ENCODE assay signal across 8 mouse cellular contexts in the genomic region with DNA sequence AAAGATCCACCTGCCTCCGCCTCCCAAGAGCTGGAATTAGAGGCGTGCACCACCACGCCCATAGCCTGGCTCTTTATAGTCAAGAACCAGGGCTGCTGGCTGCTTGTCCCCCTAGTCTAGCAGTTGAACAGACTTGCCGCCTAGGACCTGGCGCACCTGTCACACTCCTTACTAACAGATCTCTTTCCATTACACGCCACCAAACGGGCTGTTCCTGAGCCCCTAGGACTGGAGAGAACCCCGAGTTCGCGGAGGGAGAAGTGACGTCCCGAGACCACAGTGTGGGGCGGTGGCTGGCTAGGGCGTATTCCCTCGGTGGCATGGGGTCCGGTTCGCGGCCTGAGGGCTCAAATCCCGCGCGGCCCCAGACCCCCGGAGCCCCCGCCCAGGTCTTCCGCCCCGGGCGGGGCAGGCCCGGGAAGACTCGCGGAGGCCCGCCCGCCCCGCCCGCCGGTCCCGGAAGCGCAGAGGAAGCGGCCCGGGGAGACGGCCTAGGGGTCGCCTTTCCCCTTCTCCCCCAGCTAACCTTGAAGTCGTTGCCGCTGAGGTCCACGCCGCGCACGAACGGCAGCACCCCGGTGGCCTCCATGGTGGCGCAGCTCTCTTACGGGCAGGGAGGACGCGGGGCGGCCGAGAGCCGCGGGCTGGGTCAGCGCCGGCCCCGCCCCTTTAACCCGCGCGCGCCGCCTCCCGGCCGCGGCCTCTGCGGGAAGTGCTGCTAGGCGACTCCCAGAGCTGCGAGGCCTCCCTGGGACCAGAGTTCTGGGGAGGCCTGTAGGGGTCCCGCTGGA. TPM values are rescaled to one million over a fixed set of nuclear protein-coding genes. Genes with fewer than 3 reads are reported as not detected.
DNase-seq lines count a peak whose midpoint lies in the region; ATAC-seq and TF ChIP-seq lines count a peak whose summit lies in the region.

TSS of gene Flii (minus strand) at position 663 of the 791 bp plus-strand sequence.

- DNase-seq in CD4-positive, CD25-positive, alpha-beta regulatory T cell, adult 2 months (ENCODE audit: low read depth, low spot score): peak; percentile 87
- peak; percentile 82 for DNase-seq in brain, embryonic 14.5 days (ENCODE audit: low read depth)
- DNase-seq in kidney, postnatal 0 days (ENCODE audit: low spot score): peak; percentile 88
- peak; percentile 78 for DNase-seq in liver, embryonic 13.5 days
- peak; percentile 81 for DNase-seq in neural tube, embryonic 10.5 days (ENCODE audit: extremely low spot score, low spot score)

- no peaks in the 10 kb centered on the region for H3K9me3 ChIP-seq in erythroblast, embryonic 14.5 days (ENCODE audit: control insufficient read depth, low read length)
- no peaks in the 10 kb centered on the region for H3K9me3 ChIP-seq in heart, embryonic 12.5 days (replicated peaks)
- H3K9me3 ChIP-seq in kidney, postnatal 0 days (replicated peaks; ENCODE audit: low read length): no peaks in the 10 kb centered on the region
- H3K9me3 ChIP-seq in liver, embryonic 13.5 days (replicated peaks): no peaks in the 10 kb centered on the region
- H3K9me3 ChIP-seq in stomach, embryonic 15.5 days: no peaks in the 10 kb centered on the region

- ATAC-seq in heart, embryonic 12.5 days (ENCODE audit: insufficient number of reproducible peaks, low FRiP score): peak; percentile 86
- ATAC-seq in kidney, postnatal 0 days (replicated peaks; ENCODE audit: low FRiP score, low read depth): peak; percentile 67
- peak; percentile 79 for ATAC-seq in liver, embryonic 13.5 days (ENCODE audit: low read depth)
- peak; percentile 81 for ATAC-seq in stomach, embryonic 15.5 days (ENCODE audit: insufficient read depth, low FRiP score, low read depth)

- H3K4me2 ChIP-seq in heart, embryonic 12.5 days: peak within 1 kb of the TSS; percentile 74
- H3K4me2 ChIP-seq in kidney, postnatal 0 days (ENCODE audit: low read length): peak within 1 kb of the TSS; percentile 69
- peak within 1 kb of the TSS; percentile 94 for H3K4me2 ChIP-seq in liver, embryonic 13.5 days
- peak within 1 kb of the TSS; percentile 82 for H3K4me2 ChIP-seq in stomach, embryonic 15.5 days

- H3K4me1 ChIP-seq in erythroblast, embryonic 14.5 days (ENCODE audit: control insufficient read depth): peaks cover 37% of the 10 kb centered on the region
- H3K4me1 ChIP-seq in heart, embryonic 12.5 days (replicated peaks): peaks cover 28% of the 10 kb centered on the region
- peaks cover 14% of the 10 kb centered on the region; the same call in 1 of the 2 replicates for H3K4me1 ChIP-seq in kidney, postnatal 0 days (replicated peaks; ENCODE audit: insufficient read depth, low read length)
- peaks cover 37% of the 10 kb centered on the region for H3K4me1 ChIP-seq in liver, embryonic 13.5 days (replicated peaks)
- peaks cover 28% of the 10 kb centered on the region for H3K4me1 ChIP-seq in stomach, embryonic 15.5 days

- H3K9ac ChIP-seq in heart, embryonic 12.5 days: peak within 1 kb of the TSS; percentile 96
- peak within 1 kb of the TSS; percentile 94 for H3K9ac ChIP-seq in kidney, postnatal 0 days (ENCODE audit: low read depth, low read length)
- H3K9ac ChIP-seq in liver, embryonic 13.5 days: peak within 1 kb of the TSS; percentile 85
- H3K9ac ChIP-seq in stomach, embryonic 15.5 days: peak within 1 kb of the TSS; percentile 84

- TF ChIP-seq POLR2A in brain, embryonic 14.5 days (IDR thresholded peaks at IDR 0.05; ENCODE audit: borderline replicate concordance, extremely low read depth, insufficient read depth, insufficient read length, poor library complexity, severe bottlenecking): peak; percentile 66; the same call in 1 of the 2 replicates

- WGBS in heart, embryonic 12.5 days: under 1% methylated on average over 71 of the region's 71 CpGs
- WGBS in kidney, postnatal 0 days: under 1% methylated on average over 64 of the region's 71 CpGs
- WGBS in liver, embryonic 13.5 days (ENCODE audit: insufficient replicate concordance): under 1% methylated on average over 62 of the region's 71 CpGs
- WGBS in stomach, embryonic 15.5 days: under 1% methylated on average over 58 of the region's 71 CpGs

- TF ChIP-seq CTCF in brain, embryonic 14.5 days (IDR thresholded peaks at IDR 0.05; ENCODE audit: borderline replicate concordance, extremely low read depth, insufficient read depth, insufficient read length): peak; percentile 60
- TF ChIP-seq CTCF in kidney, postnatal 0 days (IDR thresholded peaks at IDR 0.05; ENCODE audit: low read depth): peak; percentile 64

- H3K27ac ChIP-seq in heart, embryonic 12.5 days (ENCODE audit: poor library complexity, severe bottlenecking): peak within 1 kb of the TSS; percentile 93
- peak within 1 kb of the TSS; percentile 87 for H3K27ac ChIP-seq in kidney, postnatal 0 days
- H3K27ac ChIP-seq in liver, embryonic 13.5 days: peak within 1 kb of the TSS; percentile 82
- H3K27ac ChIP-seq in stomach, embryonic 15.5 days: peak within 1 kb of the TSS; percentile 88

- peak within 1 kb of the TSS; percentile 89 for H3K4me3 ChIP-seq in erythroblast, embryonic 14.5 days (replicated peaks)
- peak within 1 kb of the TSS; percentile 94 for H3K4me3 ChIP-seq in heart, embryonic 12.5 days
- peak within 1 kb of the TSS; percentile 87 for H3K4me3 ChIP-seq in kidney, postnatal 0 days (replicated peaks; ENCODE audit: low read depth, low read length)
- H3K4me3 ChIP-seq in liver, embryonic 13.5 days (replicated peaks): peak within 1 kb of the TSS; percentile 87
- H3K4me3 ChIP-seq in stomach, embryonic 15.5 days (replicated peaks): peak within 1 kb of the TSS; percentile 84

- no peaks in the 10 kb centered on the region for H3K27me3 ChIP-seq in erythroblast, embryonic 14.5 days (ENCODE audit: control insufficient read depth)
- H3K27me3 ChIP-seq in heart, embryonic 12.5 days (replicated peaks): no peaks in the 10 kb centered on the region
- H3K27me3 ChIP-seq in kidney, postnatal 0 days (ENCODE audit: insufficient read depth, low read length): no peaks in the 10 kb centered on the region
- H3K27me3 ChIP-seq in liver, embryonic 13.5 days: no peaks in the 10 kb centered on the region
- no peaks in the 10 kb centered on the region for H3K27me3 ChIP-seq in stomach, embryonic 15.5 days (replicated peaks)

- H3K36me3 ChIP-seq in erythroblast, embryonic 14.5 days (ENCODE audit: control insufficient read depth): peaks cover 51% of the 10 kb centered on the region
- peaks cover 51% of the 10 kb centered on the region for H3K36me3 ChIP-seq in heart, embryonic 12.5 days
- H3K36me3 ChIP-seq in kidney, postnatal 0 days (ENCODE audit: insufficient read depth, low read length): peaks cover 30% of the 10 kb centered on the region
- H3K36me3 ChIP-seq in liver, embryonic 13.5 days: peaks cover 41% of the 10 kb centered on the region
- H3K36me3 ChIP-seq in stomach, embryonic 15.5 days: peaks cover 31% of the 10 kb centered on the region

RNA-seq across cellular contexts. Expression of gene Flii, which starts in this region (rescaled TPM):
- 152 and 157 TPM in 2 replicates for polyA plus RNA-seq in brain, embryonic 14.5 days (2012; rRNA removed)
- 6.9 and 16.9 TPM in 2 replicates for polyA plus RNA-seq in erythroblast, embryonic 14.5 days (2012)
- 87.6 and 91.6 TPM in 2 replicates for polyA plus RNA-seq in heart, embryonic 12.5 days (2016; fragmentation: Nextera tagmentation; extraction: Ambion mirVana)
- polyA plus RNA-seq in kidney, postnatal 0 days (2015; fragmentation: Nextera tagmentation; extraction: Ambion mirVana): 53.4 and 56.8 TPM in 2 replicates
- 25.2 and 28.7 TPM in 2 replicates for polyA plus RNA-seq in liver, embryonic 13.5 days (2015; fragmentation: Nextera tagmentation; extraction: Ambion mirVana)
- 76.8 and 78.9 TPM in 2 replicates for polyA plus RNA-seq in stomach, embryonic 15.5 days (2015; fragmentation: Nextera tagmentation; extraction: Ambion mirVana)

Comparison
In these comparisons a context has a peak if more than half of its experiments do, and no peak if none do; other contexts are left out.
1. Peak in every context shown above with its lines: DNase-seq, ATAC-seq, H3K4me3 ChIP-seq and H3K27ac ChIP-seq.